Mouse (Mus musculus) heart, postnatal 0 days (tissue): Measurements from ENCODE around the gene Hspa12b. TPM values are rescaled to one million over a fixed set of nuclear protein-coding genes. Genes with fewer than 3 reads are reported as not detected.

Source experiments
- ATAC-seq: fragments of 200-750 bp; cut with Nextera tagmentation; 2 replicates; pipeline ENCODE4 v1.8.0; 2017; ENCODE audit warnings: low read depth, moderate number of reproducible peaks, moderate library complexity; ENCODE audit not compliant: insufficient read depth
- DNase-seq: peaks from one replicate; pipeline ENCODE4 v3.0.0-alpha.2; 2016; ENCODE audit warnings: low spot score
- H3K27ac ChIP-seq: fragments of 300-500 bp; sonication (generic); 2 replicates; pipeline ENCODE4 v1.5.1; 2014; ENCODE audit warnings: low read depth, mild to moderate bottlenecking
- H3K27me3 ChIP-seq: fragments of 300-500 bp; sonication (generic); 2 replicates; pipeline ENCODE4 v1.6.1; 2014; ENCODE audit warnings: low read length, mixed read lengths; ENCODE audit not compliant: control insufficient read depth, insufficient read depth
- H3K36me3 ChIP-seq: fragments of 300-500 bp; sonication (generic); replicated peaks from 2 replicates; pipeline ENCODE4 v1.6.1; 2014; ENCODE audit warnings: low read length, mixed read lengths; ENCODE audit not compliant: control insufficient read depth, insufficient read depth
- H3K4me1 ChIP-seq: fragments of 300-500 bp; sonication (generic); 2 replicates; pipeline ENCODE4 v1.6.1; 2014; ENCODE audit warnings: antibody characterized with exemption; ENCODE audit not compliant: control insufficient read depth, insufficient read depth
- H3K4me2 ChIP-seq: fragments of 300-500 bp; sonication (generic); 2 replicates; pipeline ENCODE4 v1.6.1; 2014; ENCODE audit warnings: low read depth, mild to moderate bottlenecking, low read length, moderate library complexity
- H3K4me3 ChIP-seq: fragments of 300-500 bp; sonication (generic); 2 replicates; pipeline ENCODE4 v1.5.1; 2014; ENCODE audit warnings: low read depth, low read length
- H3K9ac ChIP-seq: fragments of 300-500 bp; sonication (generic); replicated peaks from 2 replicates; pipeline ENCODE4 v1.6.1; 2014; ENCODE audit warnings: low read depth, low read length, mixed read lengths
- H3K9me3 ChIP-seq: fragments of 300-500 bp; sonication (generic); replicated peaks from 2 replicates; pipeline ENCODE4 v1.6.1; 2016; ENCODE audit warnings: low read length; ENCODE audit not compliant: control insufficient read depth
- CTCF ChIP-seq: IDR thresholded peaks from 2 replicates; pipeline ENCODE4 v1.5.1; 2016; ENCODE audit warnings: antibody characterized with exemption, control low read depth, low read depth
- EP300 ChIP-seq: IDR thresholded peaks from 2 replicates; pipeline ENCODE4 v1.6.1; 2016; ENCODE audit warnings: antibody characterized with exemption, low read depth
- WGBS: fragments of 180-500 bp; shearing (Covaris S2); extraction: QIAGEN DNeasy Blood & Tissue Kit; methylation state at CpG from one replicate; pipeline ENCODE4 v1.1.7; 2014; 5-methylcytosine and 5-hydroxymethylcytosine counted together
- polyA plus RNA-seq: library from polyadenylated mRNA; unstranded; fragments of >200 nt; fragmentation: Nextera tagmentation; extraction: Ambion mirVana; gene quantifications from 2 replicates; pipeline ENCODE4 v1.2.1, GENCODE M21; 2015
- total RNA-seq: library from RNA; depleted of rRNA; stranded (reverse); fragments of >200 nt; gene quantifications from 2 replicates; pipeline ENCODE4 v1.2.3, GENCODE M21; 2014; ENCODE audit warnings: low replicate concordance

Gene Hspa12b
- total and polyA plus RNA-seq, 2 experiments from 2014 or later = 9.0 to 29.3 TPM

GRCm38 (mm10) chr2:131172322-131172721 is 45.2 kb downstream of the Hspa12b start:
- H3K4me3 ChIP-seq = no peak overlapping the region
- H3K4me2 ChIP-seq = no peak overlapping the region
- ATAC-seq (no peak), DNase-seq (no peak)
- 55% methylated on average over 9 of the region's 9 CpGs for WGBS
- no peak overlapping the region for H3K27ac ChIP-seq
- peaks cover 17% of the 10 kb centered on the region; the same call in 1 of the 2 replicates for H3K4me1 ChIP-seq
- H3K9me3 ChIP-seq = no peaks in the 10 kb centered on the region
- H3K27me3 ChIP-seq = peaks cover 18% of the 10 kb centered on the region
- no peak overlapping the region for H3K9ac ChIP-seq
- TF ChIP-seq CTCF (no peak), EP300 (no peak)
- H3K36me3 ChIP-seq = peaks cover 15% of the 10 kb centered on the region; the same call in 1 of the 2 replicates

- Histone ChIP-seq H3K9ac (no peak overlapping the region), H3K27me3 (peaks cover 18% of the 10 kb centered on the region), H3K27ac (no peak overlapping the region), H3K4me2 (peak overlapping the region; percentile 67), H3K4me3 (peak overlapping the region; percentile 28), H3K9me3 (no peaks in the 10 kb centered on the region), H3K36me3 (peaks cover 15% of the 10 kb centered on the region; the same call in 1 of the 2 replicates), H3K4me1 (peaks cover 38% of the 10 kb centered on the region)
- TF ChIP-seq CTCF (no peak), EP300 (no peak)
- 5% methylated on average over 11 of the region's 11 CpGs for whole genome bisulfite sequencing
- ATAC-seq = no peak; the same call in 1 of the 2 replicates
- DNase-seq = peak; percentile 89
These were observed 47.6 kb downstream of the Hspa12b start for GRCm38 (mm10) chr2:131174700-131175099.

DNA sequence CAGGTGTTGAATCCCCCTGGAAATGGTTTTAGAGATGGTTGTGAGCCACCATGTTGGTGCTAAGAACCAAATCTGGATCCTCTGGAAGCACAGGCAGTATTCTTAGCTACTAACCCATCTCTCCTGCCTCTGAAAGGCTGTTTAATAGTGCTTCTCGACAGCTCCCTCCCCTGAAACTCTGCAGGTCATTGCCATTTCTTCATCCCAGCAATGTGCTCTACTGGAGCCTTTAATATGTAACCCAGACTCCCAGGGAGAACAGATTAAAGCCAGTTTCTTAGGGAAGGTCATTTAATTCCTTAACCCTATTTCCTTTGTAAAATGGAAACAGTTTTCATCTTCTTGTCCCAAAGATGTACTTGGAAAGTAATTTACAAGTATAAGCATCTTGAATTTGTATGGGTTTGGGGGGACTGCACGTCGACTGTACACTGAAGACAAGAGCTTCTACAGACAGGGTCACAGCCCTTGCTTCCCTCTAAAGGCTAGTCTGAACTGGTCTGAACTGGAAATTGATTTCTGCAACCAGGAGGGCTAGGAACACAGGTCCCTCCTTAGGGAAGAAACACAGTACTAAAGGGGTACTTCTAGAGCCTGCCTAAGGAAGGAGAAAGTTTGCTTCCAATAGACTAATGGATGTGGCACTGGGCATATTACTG is 48.3 kb downstream of the Hspa12b start:
- no peak overlapping the region for H3K4me2 ChIP-seq
- H3K9ac ChIP-seq = no peak overlapping the region
- DNase-seq (no peak), ATAC-seq (no peak)
- peaks cover 16% of the 10 kb centered on the region for H3K27me3 ChIP-seq
- peaks cover 15% of the 10 kb centered on the region; the same call in 1 of the 2 replicates for H3K36me3 ChIP-seq
- no peak overlapping the region for H3K27ac ChIP-seq
- no peak for TF ChIP-seq EP300
- TF ChIP-seq CTCF = no peak
- peaks cover 38% of the 10 kb centered on the region for H3K4me1 ChIP-seq
- no peak overlapping the region for H3K4me3 ChIP-seq
- 66% methylated on average over 3 of the region's 3 CpGs for WGBS
- no peaks in the 10 kb centered on the region for H3K9me3 ChIP-seq

GRCm38 (mm10) chr2:131175945-131176309 is 48.8 kb downstream of the Hspa12b start:
- Histone ChIP-seq H3K9ac (no peak overlapping the region), H3K27ac (no peak overlapping the region), H3K36me3 (peaks cover 15% of the 10 kb centered on the region; the same call in 1 of the 2 replicates), H3K27me3 (peaks cover 12% of the 10 kb centered on the region), H3K4me2 (no peak overlapping the region), H3K4me3 (no peak overlapping the region), H3K4me1 (peaks cover 38% of the 10 kb centered on the region), H3K9me3 (no peaks in the 10 kb centered on the region)
- 92% methylated on average over 1 of the region's 1 CpGs for WGBS
- no peak for TF ChIP-seq EP300
- TF ChIP-seq CTCF = no peak
- no peak for DNase-seq
- ATAC-seq = no peak

- Histone ChIP-seq H3K4me1 (peaks cover 38% of the 10 kb centered on the region), H3K9ac (no peak overlapping the region), H3K9me3 (no peaks in the 10 kb centered on the region), H3K27ac (0 out of 2 replicates have a peak overlapping the region, but pooled peaks have one; percentile 1), H3K4me3 (no peak overlapping the region), H3K36me3 (peaks cover 15% of the 10 kb centered on the region; the same call in 1 of the 2 replicates), H3K27me3 (peaks cover 6% of the 10 kb centered on the region), H3K4me2 (0 out of 2 replicates have a peak overlapping the region, but pooled peaks have one; percentile 92)
- no peak for TF ChIP-seq EP300
- no peak for TF ChIP-seq CTCF
- DNase-seq (no peak), ATAC-seq (no peak)
- 64% methylated on average over 5 of the region's 5 CpGs for WGBS
These were observed 49.4 kb downstream of the Hspa12b start for GRCm38 (mm10) chr2:131176491-131176890.
